Mouse (Mus musculus): Measurements from ENCODE around the gene Ttc23l. TPM values are rescaled to one million over a fixed set of nuclear protein-coding genes. Genes with fewer than 3 reads are reported as not detected.
"Not testable (repeated sequence)": the region's sequence is repeated elsewhere in the genome, so short reads cannot be mapped to it uniquely, and the experiment has no call there.

Ttc23l gene
- polyA plus RNA-seq, 2 experiments = not detected

- Histone ChIP-seq H3K4me2 (replicated peaks; ENCODE audit: low read depth, low read length, severe bottlenecking) (no peak overlapping the region), H3K36me3 (ENCODE audit: control insufficient read depth, insufficient read depth, low read length) (0 out of 2 replicates have a peak, but pooled peaks cover 1% of the 10 kb centered on the region), H3K9ac (ENCODE audit: low read depth, low read length, severe bottlenecking) (no peak overlapping the region), H3K27ac (replicated peaks; ENCODE audit: low read depth, low read length) (no peak overlapping the region), H3K9me3 (ENCODE audit: control insufficient read depth, low read length) (no peaks in the 10 kb centered on the region), H3K27me3 (ENCODE audit: control insufficient read depth, insufficient read depth, low read length) (no peaks in the 10 kb centered on the region), H3K4me3 (replicated peaks; ENCODE audit: low read length) (no peak overlapping the region), H3K4me1 (ENCODE audit: control insufficient read depth, insufficient read depth, low read length) (no peaks in the 10 kb centered on the region)
- 69% methylated on average over 5 of the region's 5 CpGs for WGBS
- DNase-seq (ENCODE audit: low spot score) (no peak), ATAC-seq (ENCODE audit: low FRiP score, low read depth) (no peak)
- TF ChIP-seq POLR2A (IDR thresholded peaks at IDR 0.05; ENCODE audit: borderline replicate concordance, extremely low read depth, insufficient read depth, insufficient read length) = no peak
These were observed 58.9 kb downstream of the Ttc23l start for GRCm38 (mm10) chr15:10499593-10499992.

- H3K27me3 ChIP-seq (ENCODE audit: control insufficient read depth, insufficient read depth, low read length); H3K4me2 ChIP-seq (replicated peaks; ENCODE audit: low read depth, low read length, severe bottlenecking); H3K4me1 ChIP-seq (ENCODE audit: control insufficient read depth, insufficient read depth, low read length); DNase-seq (ENCODE audit: low spot score); H3K9ac ChIP-seq (ENCODE audit: low read depth, low read length, severe bottlenecking); H3K9me3 ChIP-seq (ENCODE audit: control insufficient read depth, low read length); ATAC-seq (ENCODE audit: low FRiP score, low read depth); H3K4me3 ChIP-seq (replicated peaks; ENCODE audit: low read length); H3K27ac ChIP-seq (replicated peaks; ENCODE audit: low read depth, low read length): not testable (repeated sequence)
- 93% methylated on average over 1 of the region's 1 CpGs for WGBS
- peaks cover 22% of the 10 kb centered on the region for H3K36me3 ChIP-seq (ENCODE audit: control insufficient read depth, insufficient read depth, low read length)
These were observed 61.8 kb downstream of the Ttc23l start for GRCm38 (mm10) chr15:10496696-10497095.

- DNase-seq (ENCODE audit: low spot score) (no peak), ATAC-seq (ENCODE audit: low FRiP score, low read depth) (no peak)
- Histone ChIP-seq H3K4me1 (ENCODE audit: control insufficient read depth, insufficient read depth, low read length) (no peaks in the 10 kb centered on the region), H3K27ac (replicated peaks; ENCODE audit: low read depth, low read length) (no peak overlapping the region), H3K4me3 (replicated peaks; ENCODE audit: low read length) (no peak overlapping the region), H3K9me3 (ENCODE audit: control insufficient read depth, low read length) (no peaks in the 10 kb centered on the region), H3K9ac (ENCODE audit: low read depth, low read length, severe bottlenecking) (no peak overlapping the region), H3K27me3 (ENCODE audit: control insufficient read depth, insufficient read depth, low read length) (no peaks in the 10 kb centered on the region), H3K4me2 (replicated peaks; ENCODE audit: low read depth, low read length, severe bottlenecking) (no peak overlapping the region), H3K36me3 (ENCODE audit: control insufficient read depth, insufficient read depth, low read length) (peaks cover 25% of the 10 kb centered on the region)
- TF ChIP-seq POLR2A (IDR thresholded peaks at IDR 0.05; ENCODE audit: borderline replicate concordance, extremely low read depth, insufficient read depth, insufficient read length) = no peak
- 95% methylated on average over 11 of the region's 11 CpGs for WGBS
These were observed 62.5 kb downstream of the Ttc23l start for GRCm38 (mm10) chr15:10495944-10496343.

- H3K9ac ChIP-seq (ENCODE audit: low read depth, low read length, severe bottlenecking) = no peak overlapping the region
- ATAC-seq (ENCODE audit: low FRiP score, low read depth) (no peak), DNase-seq (ENCODE audit: low spot score) (no peak)
- 89% methylated on average over 5 of the region's 5 CpGs for WGBS
- no peak overlapping the region for H3K4me3 ChIP-seq (replicated peaks; ENCODE audit: low read length)
- H3K4me1 ChIP-seq (ENCODE audit: control insufficient read depth, insufficient read depth, low read length) = peaks cover 4% of the 10 kb centered on the region
- no peaks in the 10 kb centered on the region for H3K9me3 ChIP-seq (ENCODE audit: control insufficient read depth, low read length)
- H3K27ac ChIP-seq (replicated peaks; ENCODE audit: low read depth, low read length) = no peak overlapping the region
- H3K4me2 ChIP-seq (replicated peaks; ENCODE audit: low read depth, low read length, severe bottlenecking) = no peak overlapping the region
- peaks cover 40% of the 10 kb centered on the region for H3K36me3 ChIP-seq (ENCODE audit: control insufficient read depth, insufficient read depth, low read length)
- no peak for TF ChIP-seq POLR2A (IDR thresholded peaks at IDR 0.05; ENCODE audit: borderline replicate concordance, extremely low read depth, insufficient read depth, insufficient read length)
- H3K27me3 ChIP-seq (ENCODE audit: control insufficient read depth, insufficient read depth, low read length) = no peaks in the 10 kb centered on the region
These were observed 68.4 kb downstream of the Ttc23l start for GRCm38 (mm10) chr15:10490101-10490500.

- Histone ChIP-seq H3K27me3 (ENCODE audit: control insufficient read depth, insufficient read depth, low read length) (no peaks in the 10 kb centered on the region), H3K4me3 (replicated peaks; ENCODE audit: low read length) (no peak overlapping the region), H3K4me1 (ENCODE audit: control insufficient read depth, insufficient read depth, low read length) (peaks cover 9% of the 10 kb centered on the region), H3K36me3 (ENCODE audit: control insufficient read depth, insufficient read depth, low read length) (peaks cover 34% of the 10 kb centered on the region), H3K27ac (replicated peaks; ENCODE audit: low read depth, low read length) (no peak overlapping the region), H3K9me3 (ENCODE audit: control insufficient read depth, low read length) (no peaks in the 10 kb centered on the region), H3K4me2 (replicated peaks; ENCODE audit: low read depth, low read length, severe bottlenecking) (peak overlapping the region; percentile 79; the same call in 1 of the 2 replicates), H3K9ac (ENCODE audit: low read depth, low read length, severe bottlenecking) (no peak overlapping the region)
- WGBS = 58% methylated on average over 2 of the region's 2 CpGs
- no peak for ATAC-seq (ENCODE audit: low FRiP score, low read depth)
- TF ChIP-seq POLR2A (IDR thresholded peaks at IDR 0.05; ENCODE audit: borderline replicate concordance, extremely low read depth, insufficient read depth, insufficient read length) = no peak
- DNase-seq (ENCODE audit: low spot score) = no peak
These were observed 71.2 kb downstream of the Ttc23l start for GRCm38 (mm10) chr15:10487246-10487645.

- no peak for TF ChIP-seq POLR2A (IDR thresholded peaks at IDR 0.05; ENCODE audit: borderline replicate concordance, extremely low read depth, insufficient read depth, insufficient read length)
- Histone ChIP-seq H3K27me3 (ENCODE audit: control insufficient read depth, insufficient read depth, low read length) (no peaks in the 10 kb centered on the region), H3K9me3 (ENCODE audit: control insufficient read depth, low read length) (no peaks in the 10 kb centered on the region), H3K4me3 (replicated peaks; ENCODE audit: low read length) (peak overlapping the region; percentile 72), H3K4me2 (replicated peaks; ENCODE audit: low read depth, low read length, severe bottlenecking) (peak overlapping the region; percentile 79), H3K9ac (ENCODE audit: low read depth, low read length, severe bottlenecking) (peak overlapping the region; percentile 81), H3K36me3 (ENCODE audit: control insufficient read depth, insufficient read depth, low read length) (peaks cover 34% of the 10 kb centered on the region), H3K27ac (replicated peaks; ENCODE audit: low read depth, low read length) (peak overlapping the region; percentile 74), H3K4me1 (ENCODE audit: control insufficient read depth, insufficient read depth, low read length) (peaks cover 9% of the 10 kb centered on the region)
- 2% methylated on average over 18 of the region's 18 CpGs for WGBS
- ATAC-seq (ENCODE audit: low FRiP score, low read depth) (peak; percentile 29; the same call in 1 of the 2 replicates), DNase-seq (ENCODE audit: low spot score) (no peak)
These were observed 72.1 kb downstream of the Ttc23l start for GRCm38 (mm10) chr15:10486365-10486839.

Data from limb, embryonic 14.5 days (tissue).